Mouse (Mus musculus) thymus, postnatal 10 days (tissue): ENCODE data around the gene Dydc2.

Experiments
- DNase-seq, 2 experiments: peaks; one replicate each; pipeline ENCODE4 v3.0.0; 2021; ENCODE audit warnings: low spot score in 2 of 2

Gene Dydc2

GRCm38 (mm10) chr14:41000801-41001200 is 68.2 kb downstream of the Dydc2 start:
- no peak for DNase-seq

- DNase-seq = no peak
Observed at GRCm38 (mm10) chr14:40999904-41000645, 68.9 kb downstream of the Dydc2 start.
